Mouse (Mus musculus): ENCODE measurements around the gene Nlk. TPM values are rescaled to one million over a fixed set of nuclear protein-coding genes. Genes with fewer than 3 reads are reported as not detected.
"Not testable (repeated sequence)": the region's sequence is repeated elsewhere in the genome, so short reads cannot be mapped to it uniquely, and the experiment has no call there.

The Nlk gene
- polyA plus RNA-seq, 1 experiment from 2014 or later, result 33.9 TPM

- H3K9me3 ChIP-seq; H3K4me3 ChIP-seq; H3K9ac ChIP-seq; H3K4me2 ChIP-seq; ATAC-seq (ENCODE audit: low read depth); H3K27me3 ChIP-seq; H3K27ac ChIP-seq (replicated peaks); H3K4me1 ChIP-seq (replicated peaks): not testable (repeated sequence)
- peaks cover 29% of the 10 kb centered on the region for H3K36me3 ChIP-seq
- WGBS, result 94% methylated on average over 1 of the region's 1 CpGs
Observed at GRCm38 (mm10) chr11:78587677-78588076, 109.5 kb downstream of the Nlk start.

DNA sequence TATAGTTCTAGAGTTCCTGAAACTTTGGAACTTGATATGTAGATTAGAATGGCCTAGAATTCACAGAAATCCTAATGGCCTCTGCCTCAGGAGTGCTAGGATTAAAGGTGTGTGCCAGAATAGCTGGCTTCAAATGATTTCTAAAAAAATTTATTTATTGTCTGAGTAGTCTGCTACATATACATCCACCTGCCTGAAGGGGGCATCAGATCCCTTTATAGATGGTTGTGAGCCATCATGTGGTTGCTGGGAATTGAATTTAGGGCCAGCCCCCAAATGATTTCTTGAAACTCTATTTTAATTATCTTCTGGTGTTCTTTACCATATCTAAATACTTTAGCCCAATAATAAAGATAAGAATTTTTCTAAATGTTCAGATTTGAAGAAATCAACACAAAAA is 111.1 kb downstream of the Nlk start:
- no peaks in the 10 kb centered on the region for H3K4me1 ChIP-seq (replicated peaks)
- no peaks in the 10 kb centered on the region for H3K27me3 ChIP-seq
- ATAC-seq (ENCODE audit: low read depth), result no peak
- no peak overlapping the region for H3K4me2 ChIP-seq
- H3K36me3 ChIP-seq, result peaks cover 37% of the 10 kb centered on the region
- H3K4me3 ChIP-seq, result no peak overlapping the region
- H3K9ac ChIP-seq, result no peak overlapping the region
- no peaks in the 10 kb centered on the region for H3K9me3 ChIP-seq
- H3K27ac ChIP-seq (replicated peaks), result no peak overlapping the region

DNA sequence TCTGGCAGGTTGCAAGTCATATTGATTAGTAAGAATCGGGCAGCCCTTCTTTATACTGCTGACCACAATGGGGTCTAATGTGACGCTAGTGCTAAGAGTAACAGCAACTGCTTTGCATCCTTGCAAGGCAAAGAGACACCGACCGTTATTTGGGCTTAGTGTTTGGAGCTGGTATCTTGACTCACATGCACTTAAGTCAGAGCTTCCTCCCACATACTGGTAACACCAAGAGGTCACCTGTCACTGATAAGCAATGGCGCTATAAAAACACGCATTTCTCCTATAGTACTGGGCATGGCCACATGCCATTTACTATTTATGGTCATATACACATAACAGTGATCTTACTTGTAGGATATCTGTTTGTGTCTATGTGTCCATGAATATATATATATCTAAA is 114.3 kb downstream of the Nlk start:
- ATAC-seq (ENCODE audit: low read depth), result no peak
- no peak overlapping the region for H3K4me3 ChIP-seq
- no peak overlapping the region for H3K27ac ChIP-seq (replicated peaks)
- H3K4me2 ChIP-seq, result no peak overlapping the region
- H3K36me3 ChIP-seq, result peaks cover 58% of the 10 kb centered on the region
- WGBS, result 92% methylated on average over 6 of the region's 6 CpGs
- no peaks in the 10 kb centered on the region for H3K4me1 ChIP-seq (replicated peaks)
- no peaks in the 10 kb centered on the region for H3K9me3 ChIP-seq
- no peaks in the 10 kb centered on the region for H3K27me3 ChIP-seq
- no peak overlapping the region for H3K9ac ChIP-seq

DNA sequence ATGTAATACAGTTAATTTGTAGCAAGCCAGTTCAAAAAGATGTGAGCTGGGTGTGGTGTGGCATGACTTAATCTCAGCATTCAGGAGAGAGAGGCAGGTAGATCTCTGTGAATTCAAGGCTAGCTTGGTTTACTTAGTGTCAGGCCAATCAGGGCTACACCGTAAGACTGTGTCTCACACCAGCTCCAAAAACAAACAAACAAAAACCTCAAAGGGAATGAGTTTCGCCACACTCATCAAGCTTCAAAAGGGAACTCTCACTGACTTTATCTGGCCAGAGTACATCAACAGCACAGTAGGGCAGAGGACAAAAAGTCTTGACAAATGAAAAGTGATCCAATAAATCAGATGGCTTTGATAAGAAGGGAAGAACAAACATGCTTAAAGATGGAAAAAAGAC is 122.2 kb downstream of the Nlk start:
- 61% methylated on average over 2 of the region's 2 CpGs for WGBS
- H3K4me2 ChIP-seq, result no peak overlapping the region
- H3K36me3 ChIP-seq, result peaks cover 69% of the 10 kb centered on the region
- no peak overlapping the region for H3K4me3 ChIP-seq
- no peak for ATAC-seq (ENCODE audit: low read depth)
- H3K9ac ChIP-seq, result no peak overlapping the region
- no peaks in the 10 kb centered on the region for H3K4me1 ChIP-seq (replicated peaks)
- H3K9me3 ChIP-seq, result no peaks in the 10 kb centered on the region
- H3K27me3 ChIP-seq, result no peaks in the 10 kb centered on the region
- no peak overlapping the region for H3K27ac ChIP-seq (replicated peaks)

DNA sequence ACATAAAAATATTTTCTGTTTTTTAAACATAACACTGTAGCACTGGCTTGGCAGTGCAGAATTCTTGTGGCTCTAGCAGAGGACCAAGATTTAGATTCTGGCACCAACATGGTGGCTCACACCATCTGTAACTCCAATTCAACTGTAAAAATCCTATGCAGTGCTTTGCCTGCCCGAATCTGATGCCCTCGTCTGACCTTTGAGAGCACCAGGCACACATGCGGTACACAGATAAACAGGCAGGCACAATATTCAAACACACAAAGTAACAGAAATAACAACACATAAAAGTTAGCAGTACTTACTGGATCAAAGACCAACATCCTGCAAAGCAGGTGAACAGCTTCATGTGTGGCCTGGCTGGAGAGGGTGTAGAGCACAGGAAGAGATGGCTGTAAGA is 122.6 kb downstream of the Nlk start:
- Histone ChIP-seq H3K4me1 (replicated peaks) (no peaks in the 10 kb centered on the region), H3K27ac (replicated peaks) (no peak overlapping the region), H3K36me3 (peaks cover 68% of the 10 kb centered on the region), H3K27me3 (no peaks in the 10 kb centered on the region), H3K9me3 (no peaks in the 10 kb centered on the region), H3K4me3 (no peak overlapping the region), H3K9ac (no peak overlapping the region), H3K4me2 (no peak overlapping the region)
- no peak for ATAC-seq (ENCODE audit: low read depth)
- WGBS, result 90% methylated on average over 3 of the region's 3 CpGs

DNA sequence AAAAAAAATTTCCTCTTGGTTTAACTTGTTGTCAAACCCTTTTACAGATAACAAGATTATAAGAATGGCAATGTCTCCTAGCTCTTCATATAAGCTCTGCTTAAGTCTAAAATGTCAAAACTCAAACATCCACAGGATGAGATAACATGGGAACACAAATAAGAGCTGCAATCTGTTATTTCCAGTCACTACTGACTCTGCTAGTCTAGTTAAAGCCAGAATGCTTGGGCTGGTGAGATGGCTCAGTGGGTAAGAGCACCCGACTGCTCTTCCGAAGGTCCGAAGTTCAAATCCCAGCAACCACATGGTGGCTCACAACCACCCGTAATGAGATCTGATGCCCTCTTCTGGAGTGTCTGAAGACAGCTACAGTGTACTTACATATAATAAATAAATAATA is 123.1 kb downstream of the Nlk start:
- not testable (repeated sequence) for H3K9ac ChIP-seq; H3K27me3 ChIP-seq; H3K27ac ChIP-seq (replicated peaks); ATAC-seq (ENCODE audit: low read depth); H3K4me3 ChIP-seq; H3K4me1 ChIP-seq (replicated peaks); H3K9me3 ChIP-seq; H3K4me2 ChIP-seq
- H3K36me3 ChIP-seq, result peaks cover 71% of the 10 kb centered on the region
- 91% methylated on average over 3 of the region's 4 CpGs for WGBS

GRCm38 (mm10) chr11:78571854-78572253 is 125.3 kb downstream of the Nlk start:
- peaks cover 60% of the 10 kb centered on the region for H3K36me3 ChIP-seq

DNA sequence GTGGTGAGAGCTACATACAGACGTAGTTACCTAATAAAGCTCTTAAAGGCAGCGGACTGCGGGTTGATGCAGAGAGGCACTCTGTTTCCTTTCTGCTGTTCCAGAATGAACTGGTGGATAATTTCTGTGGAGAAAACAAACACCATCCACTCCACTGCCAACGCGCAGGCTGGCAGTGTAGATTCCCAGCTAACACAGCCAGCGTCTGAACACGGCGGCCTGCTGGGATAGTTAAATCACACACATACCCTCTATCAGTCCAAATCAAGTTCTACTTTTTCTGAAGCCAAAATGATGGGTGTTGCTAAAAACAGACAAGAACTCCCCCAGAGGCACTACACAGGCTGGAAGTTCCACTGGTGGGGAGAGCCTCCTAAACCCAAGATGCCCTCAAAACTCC is 125.7 kb downstream of the Nlk start:
- no peak for ATAC-seq (ENCODE audit: low read depth)
- no peaks in the 10 kb centered on the region for H3K4me1 ChIP-seq (replicated peaks)
- no peaks in the 10 kb centered on the region for H3K9me3 ChIP-seq
- H3K4me3 ChIP-seq, result no peak overlapping the region
- H3K27me3 ChIP-seq, result no peaks in the 10 kb centered on the region
- H3K4me2 ChIP-seq, result no peak overlapping the region
- WGBS, result 94% methylated on average over 8 of the region's 8 CpGs
- H3K27ac ChIP-seq (replicated peaks), result no peak overlapping the region
- no peak overlapping the region for H3K9ac ChIP-seq
- H3K36me3 ChIP-seq, result peaks cover 60% of the 10 kb centered on the region

More at GRCm38 (mm10) chr11:78571854-78572253, 125.3 kb downstream of the Nlk start:
- no peak overlapping the region for H3K27ac ChIP-seq (replicated peaks)
- no peak for ATAC-seq (ENCODE audit: low read depth)
- H3K4me2 ChIP-seq, result no peak overlapping the region
- H3K9me3 ChIP-seq, result no peaks in the 10 kb centered on the region
- 94% methylated on average over 6 of the region's 6 CpGs for WGBS
- no peaks in the 10 kb centered on the region for H3K4me1 ChIP-seq (replicated peaks)
- H3K27me3 ChIP-seq, result no peaks in the 10 kb centered on the region
- no peak overlapping the region for H3K4me3 ChIP-seq
- H3K9ac ChIP-seq, result no peak overlapping the region

DNA sequence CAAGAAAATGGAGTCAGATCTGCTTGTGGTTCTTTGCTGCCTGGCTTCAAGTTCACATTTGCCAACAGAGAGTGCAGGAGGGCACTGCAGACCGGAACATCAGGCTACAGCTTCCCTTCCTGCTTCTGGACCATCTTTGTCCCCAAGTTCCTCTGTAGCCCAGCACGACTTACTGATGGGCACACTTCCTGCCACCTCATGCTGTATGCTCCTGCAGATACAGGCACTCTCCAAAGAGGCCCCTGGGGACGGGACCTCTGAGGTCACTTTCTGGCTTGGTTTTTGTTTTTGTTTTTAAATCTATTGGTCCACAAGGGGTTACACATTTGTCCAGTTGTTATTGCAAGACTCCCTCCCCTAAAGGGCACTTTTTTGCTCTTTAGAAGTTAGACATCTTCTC is 127.4 kb downstream of the Nlk start:
- no peaks in the 10 kb centered on the region for H3K9me3 ChIP-seq
- H3K27me3 ChIP-seq, result no peaks in the 10 kb centered on the region
- H3K4me2 ChIP-seq, result no peak overlapping the region
- H3K36me3 ChIP-seq, result peaks cover 65% of the 10 kb centered on the region
- H3K27ac ChIP-seq (replicated peaks), result no peak overlapping the region
- H3K9ac ChIP-seq, result no peak overlapping the region
- H3K4me3 ChIP-seq, result no peak overlapping the region
- no peaks in the 10 kb centered on the region for H3K4me1 ChIP-seq (replicated peaks)
- WGBS, result 77% methylated on average over 3 of the region's 3 CpGs
- ATAC-seq (ENCODE audit: low read depth), result no peak

DNA sequence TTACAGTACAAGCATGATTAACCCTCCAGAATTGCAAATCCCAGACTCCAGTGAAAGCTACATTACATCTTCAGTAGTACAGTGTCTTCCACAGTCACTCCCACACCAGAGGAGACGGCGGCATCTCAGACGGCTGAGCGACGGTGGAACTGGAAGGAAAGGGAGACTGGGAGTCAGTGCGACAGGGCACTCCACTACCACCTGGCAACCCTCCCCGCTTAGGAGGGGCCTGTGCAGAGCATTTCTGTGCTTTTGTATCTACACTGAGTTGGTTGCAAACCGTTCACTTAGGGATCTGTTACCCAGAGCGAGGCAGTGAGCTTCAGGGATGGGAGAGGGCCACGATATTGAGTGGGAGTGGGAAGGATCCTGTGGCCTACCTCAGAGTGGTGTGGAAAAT is 128.3 kb downstream of the Nlk start:
- Histone ChIP-seq H3K4me3 (no peak overlapping the region), H3K9me3 (no peaks in the 10 kb centered on the region), H3K27ac (replicated peaks) (no peak overlapping the region), H3K4me1 (replicated peaks) (no peaks in the 10 kb centered on the region), H3K27me3 (no peaks in the 10 kb centered on the region), H3K9ac (no peak overlapping the region), H3K36me3 (peaks cover 60% of the 10 kb centered on the region), H3K4me2 (no peak overlapping the region)
- 86% methylated on average over 10 of the region's 10 CpGs for WGBS
- ATAC-seq (ENCODE audit: low read depth), result no peak

DNA sequence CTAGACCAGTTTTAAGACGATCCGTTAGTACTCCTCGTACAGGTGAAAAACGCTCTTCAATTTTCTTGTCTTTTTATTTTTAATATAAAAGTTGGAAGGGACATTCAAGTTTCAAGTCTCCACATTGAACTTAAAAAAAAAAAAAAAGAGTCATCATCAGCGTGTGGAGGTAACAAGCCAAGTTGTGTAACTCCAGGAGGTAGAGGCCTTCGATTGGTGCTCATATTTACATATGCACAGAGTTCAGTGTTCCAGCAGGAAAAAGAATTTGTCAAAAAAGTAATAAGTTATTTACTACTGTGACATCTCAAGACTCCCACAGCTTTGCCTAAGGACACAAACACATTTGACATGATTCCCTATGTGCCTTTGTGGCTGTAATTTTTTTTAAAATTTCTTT is 129.6 kb downstream of the Nlk start:
- Histone ChIP-seq H3K9ac (no peak overlapping the region), H3K36me3 (peaks cover 55% of the 10 kb centered on the region), H3K27me3 (no peaks in the 10 kb centered on the region), H3K4me2 (no peak overlapping the region), H3K27ac (replicated peaks) (no peak overlapping the region), H3K4me1 (replicated peaks) (no peaks in the 10 kb centered on the region), H3K4me3 (no peak overlapping the region), H3K9me3 (no peaks in the 10 kb centered on the region)
- WGBS, result 92% methylated on average over 6 of the region's 6 CpGs
- ATAC-seq (ENCODE audit: low read depth), result no peak

DNA sequence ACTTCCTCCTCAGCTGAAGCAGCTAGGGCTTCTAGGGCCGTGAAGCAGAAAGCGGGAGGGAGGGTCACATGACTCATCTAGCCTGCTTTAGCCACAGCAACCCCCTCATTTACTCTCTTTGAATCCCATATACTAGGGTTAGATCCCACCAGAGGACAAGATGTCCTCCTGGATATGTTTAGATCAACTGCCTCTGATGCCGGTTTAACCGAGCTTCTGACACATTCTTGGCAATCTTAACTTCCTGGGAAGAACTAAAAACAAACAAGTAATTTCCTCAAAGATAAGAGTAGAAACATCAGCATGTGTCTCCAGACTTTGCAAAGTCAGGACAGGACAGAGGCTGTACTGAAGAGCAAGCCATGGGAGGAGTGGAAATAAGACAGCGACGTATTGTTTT is 130.4 kb downstream of the Nlk start:
- no peak overlapping the region for H3K9ac ChIP-seq
- WGBS, result 78% methylated on average over 6 of the region's 6 CpGs
- no peak overlapping the region for H3K27ac ChIP-seq (replicated peaks)
- H3K4me2 ChIP-seq, result no peak overlapping the region
- ATAC-seq (ENCODE audit: low read depth), result no peak
- no peaks in the 10 kb centered on the region for H3K4me1 ChIP-seq (replicated peaks)
- H3K9me3 ChIP-seq, result no peaks in the 10 kb centered on the region
- no peaks in the 10 kb centered on the region for H3K27me3 ChIP-seq
- H3K36me3 ChIP-seq, result peaks cover 46% of the 10 kb centered on the region
- H3K4me3 ChIP-seq, result no peak overlapping the region

DNA sequence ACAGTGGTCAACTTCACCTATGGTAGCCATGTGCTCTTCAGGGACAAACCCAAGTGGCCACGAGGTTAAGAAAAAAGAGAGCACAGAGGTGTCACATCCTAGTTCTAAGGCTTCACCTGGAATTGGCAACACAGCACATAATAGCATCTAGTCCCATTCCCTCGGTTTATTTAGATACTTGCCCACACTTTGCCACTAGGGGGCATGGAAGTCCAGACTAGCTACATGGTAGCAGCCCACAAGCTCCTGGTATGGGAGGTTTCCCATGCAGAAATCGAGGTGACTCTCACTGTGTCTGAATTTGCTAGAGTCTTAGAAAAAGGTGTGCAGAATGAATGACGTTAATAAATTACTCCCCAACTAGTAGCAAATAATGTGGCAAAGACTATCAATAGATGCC is 136.7 kb downstream of the Nlk start:
- H3K4me2 ChIP-seq, result no peak overlapping the region
- no peak overlapping the region for H3K9ac ChIP-seq
- H3K9me3 ChIP-seq, result no peaks in the 10 kb centered on the region
- no peaks in the 10 kb centered on the region for H3K4me1 ChIP-seq (replicated peaks)
- 20% methylated on average over 4 of the region's 4 CpGs for WGBS
- peak; percentile 82; the same call in 1 of the 2 replicates for ATAC-seq (ENCODE audit: low read depth)
- peaks cover 2% of the 10 kb centered on the region; the same call in 1 of the 2 replicates for H3K36me3 ChIP-seq
- no peaks in the 10 kb centered on the region for H3K27me3 ChIP-seq
- no peak overlapping the region for H3K27ac ChIP-seq (replicated peaks)
- no peak overlapping the region for H3K4me3 ChIP-seq

Measured in neural tube, embryonic 13.5 days (tissue).